ENCODE assay signal across 25 mouse cellular contexts in the genomic region with DNA sequence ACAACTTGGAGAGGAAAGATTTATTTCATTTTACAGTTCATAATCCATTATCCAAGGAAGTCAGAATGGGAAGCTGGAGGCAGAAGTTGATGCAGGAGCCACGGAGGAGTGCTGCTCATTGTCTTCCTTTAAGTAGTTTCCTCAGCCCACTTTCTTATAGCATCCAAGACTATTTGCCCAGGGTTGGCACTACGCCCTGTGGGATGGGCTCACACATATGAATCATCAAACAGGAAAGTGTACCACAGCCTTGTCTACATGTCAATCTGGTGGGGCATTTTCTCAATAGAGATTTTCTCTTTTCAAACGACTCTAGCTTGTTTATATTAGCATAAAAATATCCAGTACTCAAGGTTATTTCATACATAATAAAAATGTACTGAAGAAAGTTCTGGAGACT.
DNase-seq lines count a peak whose midpoint lies in the region; ATAC-seq and TF ChIP-seq lines count a peak whose summit lies in the region.
"Had no signal": no experiment of that assay in that cellular context is flagged by ENCODE, and none has a peak within 500 bp of the region (broad histone marks: within the 10 kb centered on the region; RNA-seq: fewer than 3 reads in every experiment).

No protein-coding gene starts in this region.

- H3K9ac ChIP-seq in heart, embryonic 12.5 days = no peak overlapping the region
- H3K9ac ChIP-seq in forebrain, postnatal 0 days = no peak overlapping the region
- H3K9ac ChIP-seq: embryonic facial prominence, embryonic 13.5 days; forebrain, embryonic 12.5 days; hindbrain, embryonic 12.5 days had no signal

- H3K4me3 ChIP-seq in heart, embryonic 12.5 days = no peak overlapping the region
- H3K4me3 ChIP-seq in forebrain, postnatal 0 days (ENCODE audit: low read depth, low read length) = no peak overlapping the region
- H3K4me3 ChIP-seq: embryonic facial prominence, embryonic 13.5 days; forebrain, embryonic 12.5 days; hindbrain, embryonic 12.5 days had no signal

- H3K4me2 ChIP-seq in heart, embryonic 12.5 days = no peak overlapping the region
- H3K4me2 ChIP-seq in forebrain, postnatal 0 days (ENCODE audit: low read depth) = no peak overlapping the region
- H3K4me2 ChIP-seq: embryonic facial prominence, embryonic 13.5 days; forebrain, embryonic 12.5 days; hindbrain, embryonic 12.5 days had no signal

- no peak for ATAC-seq in heart, embryonic 12.5 days (ENCODE audit: insufficient number of reproducible peaks, low FRiP score)
- ATAC-seq in monocyte, adult 5-6 weeks (replicated peaks; ENCODE audit: insufficient number of reproducible peaks, low FRiP score, low TSS enrichment, poor library complexity, severe bottlenecking) = peak; percentile 56; the same call in 1 of the 2 replicates
- no peak for ATAC-seq in forebrain, postnatal 0 days
- ATAC-seq: activated CD4-positive, CD25-positive, alpha-beta regulatory T cell, adult 4 months; CD4-positive, CD25-positive, alpha-beta regulatory T cell, adult 4 months; forebrain, embryonic 16.5 days; hindbrain, embryonic 16.5 days; inflammation-experienced regulatory T-cells, adult 6 months; Patski had no signal

- no peaks in the 10 kb centered on the region for H3K36me3 ChIP-seq in heart, embryonic 12.5 days
- H3K36me3 ChIP-seq in forebrain, postnatal 0 days (ENCODE audit: insufficient read depth) = no peaks in the 10 kb centered on the region
- H3K36me3 ChIP-seq: embryonic facial prominence, embryonic 13.5 days; forebrain, embryonic 12.5 days; G1E; hindbrain, embryonic 12.5 days had no signal

- no peaks in the 10 kb centered on the region for H3K9me3 ChIP-seq in heart, embryonic 12.5 days (replicated peaks)
- H3K9me3 ChIP-seq in forebrain, postnatal 0 days (ENCODE audit: low read length) = no peaks in the 10 kb centered on the region
- H3K9me3 ChIP-seq: embryonic facial prominence, embryonic 13.5 days; forebrain, embryonic 12.5 days; G1E; hindbrain, embryonic 12.5 days had no signal

- H3K27me3 ChIP-seq in heart, embryonic 12.5 days (replicated peaks) = no peaks in the 10 kb centered on the region
- H3K27me3 ChIP-seq in forebrain, postnatal 0 days (ENCODE audit: insufficient read depth, low read length) = no peaks in the 10 kb centered on the region
- H3K27me3 ChIP-seq: embryonic facial prominence, embryonic 13.5 days; forebrain, embryonic 12.5 days; hindbrain, embryonic 12.5 days had no signal

- TF ChIP-seq CTCF in forebrain, postnatal 0 days (IDR thresholded peaks at IDR 0.05; ENCODE audit: low read depth) = no peak

- WGBS in heart, embryonic 12.5 days = 68% methylated on average over 3 of the region's 3 CpGs
- 73% methylated on average over 3 of the region's 3 CpGs for WGBS in forebrain, postnatal 0 days

- H3K4me1 ChIP-seq in heart, embryonic 12.5 days (replicated peaks) = peaks cover 3% of the 10 kb centered on the region; the same call in 1 of the 2 replicates
- H3K4me1 ChIP-seq in forebrain, postnatal 0 days (ENCODE audit: insufficient read depth) = no peaks in the 10 kb centered on the region
- H3K4me1 ChIP-seq: embryonic facial prominence, embryonic 13.5 days; forebrain, embryonic 12.5 days; hindbrain, embryonic 12.5 days had no signal

- DNase-seq in heart, adult 11 months = peak; percentile 37
- DNase-seq in 3134 (ENCODE audit: extremely low read depth, insufficient read length, low spot score) = peak; percentile 19
- peak; percentile 19 for DNase-seq in Muller cell, postnatal 12 days (ENCODE audit: inconsistent ontology term)
- no peak for DNase-seq in embryo, embryonic 10 days (ENCODE audit: low spot score)
- no peak for DNase-seq in kidney, adult 18-20 months
- DNase-seq in forebrain, postnatal 0 days = no peak
- DNase-seq: adrenal gland, adult 2 months; adrenal gland, postnatal 36 days; cerebellum, adult 8-10 months; cerebellum, postnatal 14 days; gastrocnemius, postnatal 14 days; heart, postnatal 10 days; heart, postnatal 4 days had no signal

- no peak overlapping the region for H3K27ac ChIP-seq in heart, embryonic 12.5 days (ENCODE audit: poor library complexity, severe bottlenecking)
- H3K27ac ChIP-seq in forebrain, postnatal 0 days (ENCODE audit: low read depth, low read length) = no peak overlapping the region
- H3K27ac ChIP-seq: embryonic facial prominence, embryonic 13.5 days; forebrain, embryonic 12.5 days; hindbrain, embryonic 12.5 days had no signal

Comparison
In these comparisons a context has a peak if more than half of its experiments do, and no peak if none do; other contexts are left out.
1. DNase-seq: peak in heart, adult 11 months (single experiment), 3134 (single experiment) and Muller cell, postnatal 12 days (single experiment); none in embryo, embryonic 10 days (single experiment), kidney, adult 18-20 months (single experiment) and forebrain, postnatal 0 days (single experiment).